Mouse (Mus musculus): Measurements from ENCODE around the gene Batf. TPM values are rescaled to one million over a fixed set of nuclear protein-coding genes. Genes with fewer than 3 reads are reported as not detected.
A peak's percentile ranks its signal among the peaks of the same experiment; 100 is the strongest.

Gene Batf
- polyA plus RNA-seq, 2 experiments, result 3.6 to 3.7 TPM

DNA sequence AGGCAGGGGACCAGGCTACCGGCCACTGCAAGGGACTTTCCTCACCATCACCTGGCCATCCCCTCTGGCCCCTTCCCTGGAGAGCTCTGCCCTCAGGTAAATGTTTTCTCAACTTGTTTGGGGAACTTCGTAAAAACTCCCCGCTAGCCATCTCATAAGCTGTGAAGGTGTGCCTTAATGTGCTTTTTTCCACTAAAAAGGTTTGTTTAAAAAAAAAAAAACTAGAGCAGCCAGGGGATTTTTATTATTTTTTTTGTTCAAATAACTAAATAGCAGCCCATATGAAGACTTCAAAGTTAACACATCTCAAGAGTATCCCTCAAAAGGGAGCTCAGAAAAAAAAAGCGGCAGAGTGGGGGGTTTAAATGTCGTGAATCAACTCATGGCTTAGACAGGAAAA is 7.4 kb upstream of the Batf start:
- no peak overlapping the region for H3K27ac ChIP-seq
- no peaks in the 10 kb centered on the region for H3K4me1 ChIP-seq (replicated peaks; ENCODE audit: control insufficient read depth in 2 of 2, insufficient read depth in 2 of 2, low read length in 1 of 2)
- H3K4me3 ChIP-seq (ENCODE audit: insufficient read depth in 1 of 2, low read depth in 2 of 2, low read length in 2 of 2), result no peak overlapping the region
- DNase-seq (ENCODE audit: low read depth in 3 of 3, low spot score in 3 of 3) (no peak), ATAC-seq (ENCODE audit: insufficient read depth) (no peak)
- no peaks in the 10 kb centered on the region for H3K27me3 ChIP-seq (ENCODE audit: control insufficient read depth, insufficient read depth, low read length)
- H3K4me2 ChIP-seq (ENCODE audit: low read depth), result no peak overlapping the region
- no peaks in the 10 kb centered on the region for H3K9me3 ChIP-seq (ENCODE audit: control insufficient read depth, low read length)
- no peaks in the 10 kb centered on the region for H3K36me3 ChIP-seq (replicated peaks; ENCODE audit: control insufficient read depth, insufficient read depth, low read depth)
- WGBS (ENCODE audit: insufficient replicate concordance), result 65% methylated on average over 5 of the region's 5 CpGs
- TF ChIP-seq EP300 (IDR thresholded peaks at IDR 0.05; ENCODE audit: low read depth) (no peak), CTCF (IDR thresholded peaks at IDR 0.05; ENCODE audit: low read depth) (no peak)
- no peak overlapping the region for H3K9ac ChIP-seq (replicated peaks)

DNA sequence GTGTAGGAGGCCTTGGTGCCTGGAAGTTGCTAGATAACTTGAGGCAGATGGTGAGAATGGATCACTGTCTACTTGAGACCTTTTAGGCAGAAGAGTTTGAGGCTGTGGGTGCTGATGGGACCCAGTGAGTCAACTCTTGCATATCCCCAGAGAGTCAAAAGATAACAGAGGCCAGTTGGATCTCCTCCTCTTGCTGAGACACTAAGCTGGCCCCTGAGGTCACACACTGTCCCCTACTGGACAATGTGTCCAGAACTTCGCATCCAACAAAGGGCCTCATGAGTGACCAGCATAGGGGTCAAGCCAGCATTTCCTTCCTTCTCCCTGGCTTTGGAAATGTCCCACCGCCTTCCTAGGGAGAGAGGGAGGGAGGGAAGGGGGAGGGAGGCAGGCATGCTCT is 6.7 kb upstream of the Batf start:
- ATAC-seq (ENCODE audit: insufficient read depth) (no peak), DNase-seq (ENCODE audit: low read depth in 3 of 3, low spot score in 3 of 3) (no peak)
- Histone ChIP-seq H3K36me3 (replicated peaks; ENCODE audit: control insufficient read depth, insufficient read depth, low read depth) (no peaks in the 10 kb centered on the region), H3K4me1 (replicated peaks; ENCODE audit: control insufficient read depth in 2 of 2, insufficient read depth in 2 of 2, low read length in 1 of 2) (no peaks in the 10 kb centered on the region), H3K27me3 (ENCODE audit: control insufficient read depth, insufficient read depth, low read length) (no peaks in the 10 kb centered on the region), H3K9ac (replicated peaks) (no peak overlapping the region), H3K4me3 (ENCODE audit: insufficient read depth in 1 of 2, low read depth in 2 of 2, low read length in 2 of 2) (no peak overlapping the region), H3K9me3 (ENCODE audit: control insufficient read depth, low read length) (no peaks in the 10 kb centered on the region), H3K27ac (no peak overlapping the region), H3K4me2 (ENCODE audit: low read depth) (no peak overlapping the region)
- TF ChIP-seq CTCF (IDR thresholded peaks at IDR 0.05; ENCODE audit: low read depth) (peak; percentile 19; the same call in 1 of the 2 replicates), EP300 (IDR thresholded peaks at IDR 0.05; ENCODE audit: low read depth) (no peak)
- WGBS (ENCODE audit: insufficient replicate concordance), result 65% methylated on average over 2 of the region's 2 CpGs

DNA sequence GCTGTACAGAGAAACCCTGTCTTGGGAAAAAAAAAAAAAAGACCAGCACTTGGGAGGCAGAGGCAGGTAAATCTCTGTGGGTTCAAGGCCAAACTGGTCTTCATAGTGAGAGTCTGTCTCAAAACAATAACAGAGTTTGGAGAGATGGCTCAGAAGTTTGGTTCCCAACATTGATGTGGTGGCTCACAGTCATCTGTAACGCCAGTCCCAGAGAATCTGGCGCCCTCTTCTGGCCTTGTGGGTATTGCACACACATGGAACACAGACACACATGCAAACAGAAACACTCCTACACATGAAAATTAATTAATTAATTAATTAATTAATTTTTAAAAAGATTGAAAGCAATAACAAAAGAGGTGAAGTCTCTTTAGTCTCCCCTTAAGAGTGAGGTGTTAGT is 4.1 kb upstream of the Batf start:
- no peak for DNase-seq (ENCODE audit: low read depth in 3 of 3, low spot score in 3 of 3)
- H3K4me2 ChIP-seq (ENCODE audit: low read depth), result no peak overlapping the region
- WGBS (ENCODE audit: insufficient replicate concordance), result 29% methylated on average over 2 of the region's 2 CpGs

DNA sequence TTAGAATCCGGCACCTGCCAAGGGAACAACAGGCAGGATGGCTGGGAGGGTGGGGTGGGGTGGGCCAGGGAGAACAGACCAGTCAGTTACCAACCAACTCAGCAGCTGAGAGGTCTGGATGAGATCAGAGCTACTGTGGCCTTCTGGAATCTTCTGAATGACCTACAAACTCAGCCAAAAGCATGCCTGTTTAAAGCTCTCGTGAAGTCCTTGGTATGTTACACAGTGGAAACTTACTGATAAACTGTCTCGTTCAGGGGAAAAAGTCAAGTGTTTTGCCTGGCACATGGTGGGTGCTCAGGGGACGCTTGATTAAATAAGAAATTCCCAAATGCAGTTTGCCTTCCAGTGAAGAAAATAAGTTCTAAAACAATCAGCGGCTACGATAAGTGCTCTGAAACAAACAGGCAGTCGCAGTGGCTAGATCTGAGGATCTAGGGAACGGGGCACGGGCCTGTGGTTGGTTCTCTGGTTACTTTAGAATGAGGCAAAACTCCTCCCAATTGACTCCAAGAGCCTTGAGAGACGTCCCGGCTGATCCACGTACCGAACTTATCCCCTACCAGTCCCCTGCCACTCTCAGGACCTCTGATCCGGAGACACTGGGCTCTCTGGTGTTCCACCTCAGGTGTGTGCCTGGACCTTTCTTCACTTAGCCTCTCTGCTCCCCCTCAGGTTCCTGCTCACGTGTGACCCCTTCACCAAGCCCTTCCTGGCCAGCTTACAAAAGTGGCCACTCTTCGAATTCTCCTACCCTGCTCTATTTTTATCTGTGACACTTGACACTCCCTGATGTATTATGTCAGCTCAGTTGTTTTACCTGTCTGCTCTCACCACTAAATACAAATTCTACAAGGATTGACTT is 1.8 kb upstream of the Batf start:
- Histone ChIP-seq H3K9ac (replicated peaks) (no peak overlapping the region), H3K27ac (no peak overlapping the region), H3K27me3 (ENCODE audit: control insufficient read depth, insufficient read depth, low read length) (no peaks in the 10 kb centered on the region), H3K4me1 (replicated peaks; ENCODE audit: control insufficient read depth in 2 of 2, insufficient read depth in 2 of 2, low read length in 1 of 2) (peaks cover 0 to 2% of the 10 kb centered on the region in 2 experiments; a peak in 1 of 4 replicates), H3K4me3 (ENCODE audit: insufficient read depth in 1 of 2, low read depth in 2 of 2, low read length in 2 of 2) (no peak overlapping the region), H3K9me3 (ENCODE audit: control insufficient read depth, low read length) (no peaks in the 10 kb centered on the region), H3K36me3 (replicated peaks; ENCODE audit: control insufficient read depth, insufficient read depth, low read depth) (no peaks in the 10 kb centered on the region), H3K4me2 (ENCODE audit: low read depth) (no peak overlapping the region)
- no peak for DNase-seq (ENCODE audit: low read depth in 3 of 3, low spot score in 3 of 3)
- TF ChIP-seq EP300 (IDR thresholded peaks at IDR 0.05; ENCODE audit: low read depth) (no peak), CTCF (IDR thresholded peaks at IDR 0.05; ENCODE audit: low read depth) (no peak)
- WGBS (ENCODE audit: insufficient replicate concordance), result 65% methylated on average over 16 of the region's 16 CpGs
- no peak for ATAC-seq (ENCODE audit: insufficient read depth)

More for the DNA sequence above, 4.1 kb upstream of the Batf start:
- H3K27me3 ChIP-seq (ENCODE audit: control insufficient read depth, insufficient read depth, low read length), result no peaks in the 10 kb centered on the region
- no peaks in the 10 kb centered on the region for H3K36me3 ChIP-seq (replicated peaks; ENCODE audit: control insufficient read depth, insufficient read depth, low read depth)
- ATAC-seq (ENCODE audit: insufficient read depth), result no peak
- no peaks in the 10 kb centered on the region for H3K9me3 ChIP-seq (ENCODE audit: control insufficient read depth, low read length)
- H3K9ac ChIP-seq (replicated peaks), result no peak overlapping the region
- H3K4me3 ChIP-seq (ENCODE audit: insufficient read depth in 1 of 2, low read depth in 2 of 2, low read length in 2 of 2), result no peak overlapping the region
- H3K4me1 ChIP-seq (replicated peaks; ENCODE audit: control insufficient read depth in 2 of 2, insufficient read depth in 2 of 2, low read length in 1 of 2), result peaks cover 0 to under 1% of the 10 kb centered on the region in 2 experiments; a peak in 1 of 4 replicates
- no peak overlapping the region for H3K27ac ChIP-seq
- TF ChIP-seq EP300 (IDR thresholded peaks at IDR 0.05; ENCODE audit: low read depth), result no peak
- peak; percentile 51 for TF ChIP-seq CTCF (IDR thresholded peaks at IDR 0.05; ENCODE audit: low read depth)

DNA sequence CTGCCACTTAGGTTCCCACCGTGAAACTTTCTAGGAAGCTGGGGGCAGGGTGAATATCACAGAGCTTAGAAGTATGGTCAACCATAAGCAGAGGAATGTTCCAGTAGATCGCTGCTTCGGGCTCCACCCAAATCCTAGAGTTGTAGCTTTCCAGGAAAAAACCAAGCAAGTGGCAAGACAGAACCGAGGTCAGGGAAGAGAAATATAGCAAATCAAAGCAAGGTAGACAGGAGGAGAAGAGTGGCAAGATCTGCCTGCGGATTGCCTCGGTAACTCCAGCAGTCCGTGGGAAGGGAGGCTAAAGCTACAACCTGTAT is 706 bp downstream of the Batf start:
- H3K36me3 ChIP-seq (replicated peaks; ENCODE audit: control insufficient read depth, insufficient read depth, low read depth), result no peaks in the 10 kb centered on the region
- H3K4me2 ChIP-seq (ENCODE audit: low read depth), result peak overlapping the region; percentile 48
- peaks cover 0 to 2% of the 10 kb centered on the region in 2 experiments; a peak in 1 of 4 replicates for H3K4me1 ChIP-seq (replicated peaks; ENCODE audit: control insufficient read depth in 2 of 2, insufficient read depth in 2 of 2, low read length in 1 of 2)
- H3K9me3 ChIP-seq (ENCODE audit: control insufficient read depth, low read length), result no peaks in the 10 kb centered on the region
- ATAC-seq (ENCODE audit: insufficient read depth), result no peak
- H3K27ac ChIP-seq, result no peak overlapping the region
- no peaks in the 10 kb centered on the region for H3K27me3 ChIP-seq (ENCODE audit: control insufficient read depth, insufficient read depth, low read length)
- no peak for DNase-seq (ENCODE audit: low read depth in 3 of 3, low spot score in 3 of 3)
- no peak for TF ChIP-seq CTCF (IDR thresholded peaks at IDR 0.05; ENCODE audit: low read depth)
- TF ChIP-seq EP300 (IDR thresholded peaks at IDR 0.05; ENCODE audit: low read depth), result no peak
- 33% methylated on average over 7 of the region's 7 CpGs for WGBS (ENCODE audit: insufficient replicate concordance)
- peak overlapping the region; percentile 14 to 26; a peak in 3 of 4 replicates for H3K4me3 ChIP-seq (ENCODE audit: insufficient read depth in 1 of 2, low read depth in 2 of 2, low read length in 2 of 2)
- H3K9ac ChIP-seq (replicated peaks), result no peak overlapping the region

All from liver, embryonic 14.5 days (tissue).